ENCODE assay signal across 13 mouse cellular contexts in the genomic region with DNA sequence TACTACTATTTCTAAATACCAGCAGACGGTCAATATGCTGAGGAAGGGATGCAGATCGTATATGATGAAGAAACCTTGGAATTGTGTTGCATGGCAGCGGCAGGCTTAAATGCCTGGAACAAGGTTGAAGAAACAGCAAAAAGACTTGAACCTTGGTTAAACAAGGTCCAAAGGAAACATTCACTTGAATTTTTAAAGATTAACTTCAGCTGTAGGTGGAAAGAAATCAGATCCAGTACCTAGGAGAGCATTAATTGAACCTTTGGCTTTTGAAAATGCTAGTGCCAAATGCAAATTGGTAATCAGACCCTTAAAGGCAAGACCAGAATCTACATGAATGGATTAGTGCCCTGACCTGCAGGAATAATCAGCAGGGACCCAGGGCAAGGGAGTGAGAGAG. TPM values are rescaled to one million over a fixed set of nuclear protein-coding genes. Genes with fewer than 3 reads are reported as not detected.
"Had no signal": no experiment of that assay in that cellular context is flagged by ENCODE, and none has a peak within 500 bp of the region (broad histone marks: within the 10 kb centered on the region; RNA-seq: fewer than 3 reads in every experiment).

No protein-coding gene starts in this region.

RNA-seq across cellular contexts. Expression of gene Ceacam2, which starts 50.3 kb away (rescaled TPM):
- polyA plus RNA-seq: heart, embryonic 10.5 days; heart, embryonic 11.5 days; heart, embryonic 12.5 days; heart, embryonic 15.5 days; heart, embryonic 16.5 days; heart, postnatal 0 days; hindbrain, embryonic 10.5 days; hindbrain, embryonic 11.5 days; hindbrain, embryonic 12.5 days; hindbrain, postnatal 0 days; intestine, embryonic 14.5 days; intestine, embryonic 16.5 days; kidney, embryonic 16.5 days had no signal
